Mouse (Mus musculus): ENCODE data around the gene Runx2.

Gene Runx2

GRCm38 (mm10) chr17:44814508-44815175 lies at the start of gene Runx2:
Gene Runx2 (minus strand): TSS chr17:44814797.
- DNase-seq (ENCODE audit: low spot score) = no peak

- DNase-seq (ENCODE audit: low spot score) = no peak
These were observed 48.6 kb upstream of the Runx2 start for GRCm38 (mm10) chr17:44863165-44863564.

GRCm38 (mm10) chr17:44842184-44842583 lies 27.6 kb upstream of the Runx2 start:
- DNase-seq (ENCODE audit: low spot score) = no peak

GRCm38 (mm10) chr17:44831201-44831600 lies 16.6 kb upstream of the Runx2 start:
- no peak for DNase-seq (ENCODE audit: low spot score)

GRCm38 (mm10) chr17:44829587-44829986 lies 15.0 kb upstream of the Runx2 start:
- DNase-seq (ENCODE audit: low spot score) = no peak

GRCm38 (mm10) chr17:44827964-44828363 lies 13.4 kb upstream of the Runx2 start:
- no peak for DNase-seq (ENCODE audit: low spot score)

GRCm38 (mm10) chr17:44827124-44827523 lies 12.5 kb upstream of the Runx2 start:
- DNase-seq (ENCODE audit: low spot score) = peak; percentile 22

GRCm38 (mm10) chr17:44821940-44822339 lies 7.3 kb upstream of the Runx2 start:
- no peak for DNase-seq (ENCODE audit: low spot score)

GRCm38 (mm10) chr17:44819816-44820215 lies 5.2 kb upstream of the Runx2 start:
- no peak for DNase-seq (ENCODE audit: low spot score)

GRCm38 (mm10) chr17:44818825-44819224 lies 4.2 kb upstream of the Runx2 start:
- peak; percentile 21 for DNase-seq (ENCODE audit: low spot score)

- DNase-seq (ENCODE audit: low spot score) = no peak
These were observed 7.6 kb downstream of the Runx2 start for GRCm38 (mm10) chr17:44807031-44807430.

- peak; percentile 32 for DNase-seq (ENCODE audit: low spot score)
These were observed 17.3 kb downstream of the Runx2 start for GRCm38 (mm10) chr17:44797331-44797730.

GRCm38 (mm10) chr17:44792218-44792917 lies 22.2 kb downstream of the Runx2 start:
- DNase-seq (ENCODE audit: low spot score) = no peak

- DNase-seq (ENCODE audit: low spot score) = no peak
These were observed 25.4 kb downstream of the Runx2 start for GRCm38 (mm10) chr17:44788982-44789747.

- no peak for DNase-seq (ENCODE audit: low spot score)
These were observed 31.5 kb downstream of the Runx2 start for GRCm38 (mm10) chr17:44783143-44783542.

GRCm38 (mm10) chr17:44782366-44782765 lies 32.2 kb downstream of the Runx2 start:
- no peak for DNase-seq (ENCODE audit: low spot score)

- DNase-seq (ENCODE audit: low spot score) = no peak
These were observed 34.2 kb downstream of the Runx2 start for GRCm38 (mm10) chr17:44780353-44780752.

- DNase-seq (ENCODE audit: low spot score) = peak; percentile 21
These were observed 36.5 kb downstream of the Runx2 start for GRCm38 (mm10) chr17:44778141-44778540.

- peak; percentile 87 for DNase-seq (ENCODE audit: low spot score)
These were observed 37.2 kb downstream of the Runx2 start for GRCm38 (mm10) chr17:44777337-44777804.

- DNase-seq (ENCODE audit: low spot score) = peak; percentile 95
These were observed 37.8 kb downstream of the Runx2 start, which contains the start of gene Supt3 for GRCm38 (mm10) chr17:44776738-44777270. Gene Supt3 (plus strand): TSS chr17:44777152.

- DNase-seq (ENCODE audit: low spot score) = no peak
These were observed 42.0 kb downstream of the Runx2 start for GRCm38 (mm10) chr17:44772576-44772975.

GRCm38 (mm10) chr17:44770871-44771270 lies 43.7 kb downstream of the Runx2 start:
- no peak for DNase-seq (ENCODE audit: low spot score)
